Mouse (Mus musculus): ENCODE results near the gene Scgb1b2. TPM values are rescaled to one million over a fixed set of nuclear protein-coding genes. Genes with fewer than 3 reads are reported as not detected.

Scgb1b2 gene
- not detected in 2 replicates for polyA plus RNA-seq (2015; fragmentation: Nextera tagmentation; extraction: Ambion mirVana)

DNA sequence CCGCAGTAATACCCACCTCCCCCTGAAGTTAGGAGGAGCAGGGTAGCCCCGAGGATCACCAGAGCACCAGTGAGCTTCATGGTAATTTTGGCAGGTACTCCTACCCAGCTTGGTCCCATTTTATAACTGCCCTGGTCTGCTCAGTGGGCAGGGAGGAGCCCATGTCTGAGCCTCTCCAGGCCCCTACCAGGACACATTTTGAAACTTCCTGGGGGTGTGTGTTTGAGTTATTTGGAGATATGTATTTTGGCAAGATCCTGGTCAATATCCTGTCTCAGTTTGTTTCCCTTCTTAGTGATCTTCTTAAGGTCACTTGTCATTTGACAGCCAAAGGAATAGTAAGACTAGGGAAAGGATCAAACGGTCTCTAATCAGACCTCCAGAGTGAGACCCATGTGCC is at the start of gene Scgb1b2:
Gene Scgb1b2 (minus strand): TSS at position 101 of the 400 bp plus-strand sequence.
- H3K27me3 ChIP-seq, result no peaks in the 10 kb centered on the region
- no peak within 1 kb of the TSS for H3K4me3 ChIP-seq
- H3K9me3 ChIP-seq (replicated peaks), result peaks cover 35% of the 10 kb centered on the region
- H3K4me1 ChIP-seq, result no peaks in the 10 kb centered on the region
- 88% methylated on average over 3 of the region's 3 CpGs for WGBS
- H3K36me3 ChIP-seq (ENCODE audit: poor library complexity, severe bottlenecking), result no peaks in the 10 kb centered on the region
- H3K9ac ChIP-seq, result no peak within 1 kb of the TSS
- H3K4me2 ChIP-seq, result no peak within 1 kb of the TSS
- ATAC-seq, result no peak
- H3K27ac ChIP-seq, result no peak within 1 kb of the TSS

- ATAC-seq, result no peak
- H3K9me3 ChIP-seq (replicated peaks), result peaks cover 37% of the 10 kb centered on the region
- no peaks in the 10 kb centered on the region for H3K27me3 ChIP-seq
- no peaks in the 10 kb centered on the region for H3K36me3 ChIP-seq (ENCODE audit: poor library complexity, severe bottlenecking)
- no peak within 1 kb of the TSS for H3K9ac ChIP-seq
- no peaks in the 10 kb centered on the region for H3K4me1 ChIP-seq
- no peak within 1 kb of the TSS for H3K27ac ChIP-seq
- H3K4me3 ChIP-seq, result no peak within 1 kb of the TSS
- 83% methylated on average over 5 of the region's 5 CpGs for WGBS
- H3K4me2 ChIP-seq, result no peak within 1 kb of the TSS
Measured at GRCm38 (mm10) chr7:31290208-31290607, 1.4 kb downstream of the Scgb1b2 start, which contains the start of gene Scgb2b2. Gene Scgb2b2 (plus strand): TSS chr7:31290508.

Other genes with a start within 250 kb of the Scgb1b2 start
- 11.5 and 12.2 TPM in 2 replicates for gene Fxyd5, start 249.3 kb downstream of the Scgb1b2 start, polyA plus RNA-seq (2015; fragmentation: Nextera tagmentation; extraction: Ambion mirVana)
- 19.8 and 33.0 TPM in 2 replicates for gene Fxyd7, start 240.4 kb downstream of the Scgb1b2 start, polyA plus RNA-seq (2015; fragmentation: Nextera tagmentation; extraction: Ambion mirVana)
- 2.5 and 3.9 TPM in 2 replicates for gene Fxyd1, start 234.6 kb downstream of the Scgb1b2 start, polyA plus RNA-seq (2015; fragmentation: Nextera tagmentation; extraction: Ambion mirVana)
- 0.19 and 0.26 TPM in 2 replicates for gene Lgi4, start 232.5 kb downstream of the Scgb1b2 start, polyA plus RNA-seq (2015; fragmentation: Nextera tagmentation; extraction: Ambion mirVana)
- gene Fxyd3, start 215.1 kb downstream of the Scgb1b2 start, polyA plus RNA-seq (2015; fragmentation: Nextera tagmentation; extraction: Ambion mirVana), result 0.08 TPM in 1 of 2 replicates, not detected in the other
- gene Hpn, start 176.5 kb downstream of the Scgb1b2 start, polyA plus RNA-seq (2015; fragmentation: Nextera tagmentation; extraction: Ambion mirVana), result not detected in 2 replicates
- 1.1 and 1.3 TPM in 2 replicates for gene Scn1b, start 164.8 kb downstream of the Scgb1b2 start, polyA plus RNA-seq (2015; fragmentation: Nextera tagmentation; extraction: Ambion mirVana)
- 171 and 189 TPM in 2 replicates for gene Gramd1a, start 135.9 kb downstream of the Scgb1b2 start, polyA plus RNA-seq (2015; fragmentation: Nextera tagmentation; extraction: Ambion mirVana)
- gene Scgb2b2, start 1.3 kb downstream of the Scgb1b2 start, polyA plus RNA-seq (2015; fragmentation: Nextera tagmentation; extraction: Ambion mirVana), result not detected in 2 replicates
- gene Scgb2b3, start 70.3 kb upstream of the Scgb1b2 start, polyA plus RNA-seq (2015; fragmentation: Nextera tagmentation; extraction: Ambion mirVana), result not detected in 2 replicates
- gene Scgb1b3, start 83.8 kb upstream of the Scgb1b2 start, polyA plus RNA-seq (2015; fragmentation: Nextera tagmentation; extraction: Ambion mirVana), result not detected in 2 replicates

All from forebrain, embryonic 13.5 days (tissue).